ENCODE assay signal across 14 mouse cellular contexts in the genomic region with DNA sequence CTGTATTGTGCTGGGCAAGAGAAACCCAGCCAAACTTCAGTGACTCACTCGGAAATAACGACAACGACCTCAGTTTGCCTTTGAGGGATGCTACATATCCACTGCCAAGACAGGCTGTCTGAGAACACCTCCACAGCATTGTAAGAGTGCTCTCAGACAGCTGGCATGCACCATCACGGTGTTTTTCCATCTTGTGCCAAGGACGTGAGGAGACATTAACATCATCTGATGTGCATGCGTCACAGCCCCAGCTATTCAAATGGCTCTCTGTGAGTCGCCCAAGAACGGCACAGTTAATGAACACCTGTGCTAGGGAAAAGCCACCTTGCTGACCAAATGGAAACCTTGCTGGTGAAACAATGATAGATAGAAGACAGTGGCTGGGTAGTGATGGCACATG.
A peak's percentile ranks its signal among the peaks of the same experiment; 100 is the strongest.
DNase-seq lines count a peak whose midpoint lies in the region; ATAC-seq and TF ChIP-seq lines count a peak whose summit lies in the region.
"Had no signal": no experiment of that assay in that cellular context is flagged by ENCODE, and none has a peak within 500 bp of the region (broad histone marks: within the 10 kb centered on the region; RNA-seq: fewer than 3 reads in every experiment).

No protein-coding gene starts in this region.

- WGBS in forebrain, embryonic 10.5 days, result 94% methylated on average over 8 of the region's 8 CpGs

- no peak for DNase-seq in frontal cortex, postnatal 10 days (ENCODE audit: low spot score in 2 of 2)
- peak; percentile 12 for DNase-seq in layer of hippocampus, adult 9-11 months
- DNase-seq in layer of hippocampus, adult 11-12 months (ENCODE audit: low spot score), result no peak
- peak; percentile 59 for DNase-seq in Patski (ENCODE audit: low read depth, low spot score)
- peak; percentile 54 for DNase-seq in gonadal fat pad, adult 2 months (ENCODE audit: low read depth)
- DNase-seq in thymus, postnatal 0 days (ENCODE audit: low spot score), result no peak
- DNase-seq in forebrain, embryonic 10.5 days (ENCODE audit: extremely low spot score, low spot score), result no peak
- DNase-seq: cerebellum, adult 9-10 months; gastrocnemius, postnatal 25 days; lung, postnatal 4 days had no signal

- no peaks in the 10 kb centered on the region for H3K9me3 ChIP-seq in forebrain, embryonic 10.5 days
- H3K9me3 ChIP-seq: kidney, embryonic 15.5 days; limb, embryonic 12.5 days; midbrain, embryonic 13.5 days had no signal

- ATAC-seq in frontal cortex, adult (ENCODE audit: low TSS enrichment), result peak; percentile 64; the same call in 1 of the 2 replicates
- peak; percentile 54 for ATAC-seq in Patski
- ATAC-seq: midbrain, embryonic 13.5 days had no signal

- CTCF ChIA-PET in Patski (lab: Charles Lee), result no interaction called here

- no peak for TF ChIP-seq CTCF in Patski (IDR thresholded peaks at IDR 0.05)

- no peaks in the 10 kb centered on the region for H3K27me3 ChIP-seq in Patski
- H3K27me3 ChIP-seq in forebrain, embryonic 10.5 days (ENCODE audit: poor library complexity, severe bottlenecking), result no peaks in the 10 kb centered on the region
- H3K27me3 ChIP-seq: kidney, embryonic 15.5 days; limb, embryonic 12.5 days; midbrain, embryonic 13.5 days had no signal

- H3K4me3 ChIP-seq in forebrain, embryonic 10.5 days, result no peak overlapping the region
- H3K4me3 ChIP-seq: kidney, embryonic 15.5 days; limb, embryonic 12.5 days; midbrain, embryonic 13.5 days had no signal

- H3K27ac ChIP-seq in forebrain, embryonic 10.5 days, result no peak overlapping the region
- H3K27ac ChIP-seq: kidney, embryonic 15.5 days; limb, embryonic 12.5 days; midbrain, embryonic 13.5 days had no signal

- H3K4me1 ChIP-seq in forebrain, embryonic 10.5 days, result no peaks in the 10 kb centered on the region
- H3K4me1 ChIP-seq: limb, embryonic 12.5 days; midbrain, embryonic 13.5 days had no signal

- in situ Hi-C loops in Patski (cut with MboI; ENCODE audit: low pct_unique_long_range_greater_than_20kb), result no loop called here

- H3K36me3 ChIP-seq in forebrain, embryonic 10.5 days (replicated peaks), result no peaks in the 10 kb centered on the region
- H3K36me3 ChIP-seq: kidney, embryonic 15.5 days; limb, embryonic 12.5 days; midbrain, embryonic 13.5 days had no signal

- POLR2A ChIA-PET in Patski (lab: Charles Lee), result no interaction called here

Comparison
In these comparisons a context has a peak if more than half of its experiments do, and no peak if none do; other contexts are left out.
1. DNase-seq: peak in layer of hippocampus, adult 9-11 months (single experiment), Patski (single experiment) and gonadal fat pad, adult 2 months (single experiment); none in frontal cortex, postnatal 10 days (0 of 2), layer of hippocampus, adult 11-12 months (single experiment), thymus, postnatal 0 days (single experiment) and forebrain, embryonic 10.5 days (single experiment).